Mouse (Mus musculus) heart, embryonic 14.5 days (tissue): Measurements from ENCODE around the gene Tnip1. TPM values are rescaled to one million over a fixed set of nuclear protein-coding genes. Genes with fewer than 3 reads are reported as not detected.

Source experiments
- ATAC-seq: fragments of 200-750 bp; cut with Nextera tagmentation; 2 replicates; pipeline ENCODE4 v1.8.0; 2017; ENCODE audit warnings: low read depth, moderate TSS enrichment; ENCODE audit not compliant: insufficient number of reproducible peaks, insufficient read depth, low FRiP score
- H3K27ac ChIP-seq, 2 experiments: fragments of 200-500 bp in 1 of 2; fragments of 300-500 bp in 1 of 2; sonication (generic) in 1 of 2; replicated peaks in 1 of 2; 2 replicates each; pipeline ENCODE4 v1.5.1; 2012 to 2014; ENCODE audit warnings: low read depth in 2 of 2, low read length in 2 of 2, control low read depth in 1 of 2, mild to moderate bottlenecking in 1 of 2, mixed read lengths in 1 of 2; ENCODE audit not compliant: control insufficient read depth in 1 of 2, insufficient read depth in 1 of 2
- H3K27me3 ChIP-seq: fragments of 300-500 bp; sonication (generic); 2 replicates; pipeline ENCODE4 v1.6.1; 2014; ENCODE audit warnings: mild to moderate bottlenecking, low read length, control low read depth; ENCODE audit not compliant: control insufficient read depth, insufficient read depth
- H3K36me3 ChIP-seq: fragments of 300-500 bp; sonication (generic); 2 replicates; pipeline ENCODE4 v1.6.1; 2014; ENCODE audit warnings: mild to moderate bottlenecking, control low read depth, low read length, mixed read lengths; ENCODE audit not compliant: control insufficient read depth, insufficient read depth
- H3K4me1 ChIP-seq, 2 experiments: fragments of 200-500 bp in 1 of 2; fragments of 300-500 bp in 1 of 2; sonication (generic) in 1 of 2; 2 replicates each; pipeline ENCODE4 v1.6.1; 2012 to 2014; ENCODE audit warnings: low read length in 2 of 2, control low read depth in 1 of 2, mixed read lengths in 1 of 2; ENCODE audit not compliant: control insufficient read depth in 2 of 2, insufficient read depth in 2 of 2
- H3K4me2 ChIP-seq: fragments of 300-500 bp; sonication (generic); 2 replicates; pipeline ENCODE4 v1.6.1; 2014; ENCODE audit warnings: mild to moderate bottlenecking, low read length
- H3K4me3 ChIP-seq, 2 experiments: fragments of 200-500 bp in 1 of 2; fragments of 300-500 bp in 1 of 2; sonication (generic) in 1 of 2; 2 replicates each; pipeline ENCODE4 v1.5.1; 2012 to 2014; ENCODE audit warnings: low read length in 2 of 2, mild to moderate bottlenecking in 2 of 2, control low read depth in 1 of 2, low read depth in 1 of 2, moderate library complexity in 1 of 2; ENCODE audit not compliant: control insufficient read depth in 1 of 2, insufficient read depth in 1 of 2
- H3K9ac ChIP-seq: fragments of 300-500 bp; sonication (generic); 2 replicates; pipeline ENCODE4 v1.6.1; 2014; ENCODE audit warnings: mild to moderate bottlenecking, low read length
- H3K9me3 ChIP-seq: fragments of 300-500 bp; sonication (generic); 2 replicates; pipeline ENCODE4 v1.6.1; 2016; ENCODE audit warnings: low read length, control low read depth; ENCODE audit not compliant: control insufficient read depth
- WGBS: fragments of 180-500 bp; shearing (Covaris S2); extraction: QIAGEN DNeasy Blood & Tissue Kit; methylation state at CpG from one replicate; pipeline ENCODE4 v1.1.7; 2014; 5-methylcytosine and 5-hydroxymethylcytosine counted together
- polyA plus RNA-seq: library from polyadenylated mRNA; unstranded; fragments of >200 nt; fragmentation: Nextera tagmentation; extraction: Ambion mirVana; gene quantifications from 2 replicates; pipeline ENCODE4 v1.2.1, GENCODE M21; 2014

Tnip1 gene
- polyA plus RNA-seq, 1 experiment from 2014 or later, result 19.3 TPM

DNA sequence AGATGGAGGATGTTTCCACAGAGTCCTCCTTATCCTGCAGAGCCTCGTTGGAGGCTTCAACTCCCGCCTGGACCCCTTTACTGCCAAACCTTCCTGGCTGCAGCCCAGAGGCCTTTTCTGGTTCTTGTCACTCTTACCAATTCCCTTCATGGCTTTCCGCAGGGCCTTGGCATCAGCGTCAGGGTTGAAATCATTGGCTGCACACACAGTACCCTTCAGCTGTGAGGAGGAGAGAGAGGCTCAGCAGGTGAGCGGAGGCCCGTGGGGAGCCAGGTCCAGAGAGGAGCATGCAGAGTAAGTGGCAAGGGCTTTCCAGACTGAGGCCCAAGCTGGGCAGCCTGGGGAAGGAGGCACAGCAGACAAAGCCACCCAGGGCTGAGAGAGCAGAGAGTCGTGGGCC is 33.5 kb upstream of the Tnip1 start:
- Histone ChIP-seq H3K9ac (no peak overlapping the region), H3K27me3 (no peaks in the 10 kb centered on the region), H3K4me3 (no peak overlapping the region), H3K9me3 (peaks cover 4% of the 10 kb centered on the region), H3K4me1 (peaks cover 6 to 27% of the 10 kb centered on the region in 2 experiments; a peak in 3 of 4 replicates), H3K27ac (0 out of 4 replicates have a peak overlapping the region, but pooled peaks of 1 of the 2 experiments have one; percentile 41), H3K4me2 (no peak overlapping the region), H3K36me3 (peaks cover 98% of the 10 kb centered on the region)
- whole genome bisulfite sequencing, result 58% methylated on average over 7 of the region's 7 CpGs
- ATAC-seq, result no peak

- H3K9me3 ChIP-seq, result no peaks in the 10 kb centered on the region
- H3K36me3 ChIP-seq, result peaks cover 100% of the 10 kb centered on the region
- no peaks in the 10 kb centered on the region for H3K4me1 ChIP-seq
- H3K27me3 ChIP-seq, result no peaks in the 10 kb centered on the region
- ATAC-seq, result no peak
- H3K4me2 ChIP-seq, result no peak overlapping the region
- H3K4me3 ChIP-seq, result no peak overlapping the region
- no peak overlapping the region for H3K9ac ChIP-seq
- no peak overlapping the region for H3K27ac ChIP-seq
Measured at GRCm38 (mm10) chr11:54989920-54990319, 27.2 kb upstream of the Tnip1 start.

- H3K27ac ChIP-seq, result no peak overlapping the region
- no peak overlapping the region for H3K4me2 ChIP-seq
- H3K9ac ChIP-seq, result no peak overlapping the region
- H3K9me3 ChIP-seq, result no peaks in the 10 kb centered on the region
- no peak overlapping the region for H3K4me3 ChIP-seq
- H3K27me3 ChIP-seq, result no peaks in the 10 kb centered on the region
- H3K4me1 ChIP-seq, result peaks cover 0 to 2% of the 10 kb centered on the region in 2 experiments; a peak in 2 of 4 replicates
- WGBS, result 86% methylated on average over 8 of the region's 8 CpGs
- H3K36me3 ChIP-seq, result peaks cover 97% of the 10 kb centered on the region
- no peak for ATAC-seq
Measured at GRCm38 (mm10) chr11:54988754-54989349, 26.1 kb upstream of the Tnip1 start.

GRCm38 (mm10) chr11:54987974-54988373 is 25.3 kb upstream of the Tnip1 start:
- Histone ChIP-seq H3K27ac (no peak overlapping the region), H3K4me2 (no peak overlapping the region), H3K9me3 (no peaks in the 10 kb centered on the region), H3K4me3 (no peak overlapping the region), H3K4me1 (peaks cover 0 to 5% of the 10 kb centered on the region in 2 experiments; a peak in 2 of 4 replicates), H3K27me3 (no peaks in the 10 kb centered on the region), H3K9ac (no peak overlapping the region), H3K36me3 (peaks cover 97% of the 10 kb centered on the region)
- no peak for ATAC-seq
- 95% methylated on average over 1 of the region's 1 CpGs for WGBS

- ATAC-seq, result no peak
- peaks cover 97% of the 10 kb centered on the region for H3K36me3 ChIP-seq
- no peak overlapping the region for H3K4me3 ChIP-seq
- WGBS, result 72% methylated on average over 3 of the region's 3 CpGs
- H3K27me3 ChIP-seq, result no peaks in the 10 kb centered on the region
- H3K4me1 ChIP-seq, result peaks cover 0 to 5% of the 10 kb centered on the region in 2 experiments; a peak in 2 of 4 replicates
- no peaks in the 10 kb centered on the region for H3K9me3 ChIP-seq
- H3K27ac ChIP-seq, result no peak overlapping the region
- no peak overlapping the region for H3K4me2 ChIP-seq
- H3K9ac ChIP-seq, result no peak overlapping the region
Measured at GRCm38 (mm10) chr11:54985086-54985485, 22.4 kb upstream of the Tnip1 start.

- no peak overlapping the region for H3K27ac ChIP-seq
- H3K36me3 ChIP-seq, result peaks cover 97% of the 10 kb centered on the region
- H3K4me2 ChIP-seq, result no peak overlapping the region
- no peak for ATAC-seq
- no peak overlapping the region for H3K4me3 ChIP-seq
- WGBS, result 54% methylated on average over 4 of the region's 4 CpGs
- H3K9ac ChIP-seq, result no peak overlapping the region
- no peaks in the 10 kb centered on the region for H3K27me3 ChIP-seq
- peaks cover 0 to 5% of the 10 kb centered on the region in 2 experiments; a peak in 2 of 4 replicates for H3K4me1 ChIP-seq
- H3K9me3 ChIP-seq, result no peaks in the 10 kb centered on the region
Measured at GRCm38 (mm10) chr11:54984581-54984980, 21.9 kb upstream of the Tnip1 start.

- WGBS, result 2% methylated on average over 6 of the region's 6 CpGs
- H3K4me2 ChIP-seq, result no peak overlapping the region
- no peaks in the 10 kb centered on the region for H3K9me3 ChIP-seq
- no peak overlapping the region for H3K9ac ChIP-seq
- H3K36me3 ChIP-seq, result peaks cover 97% of the 10 kb centered on the region
- ATAC-seq, result no peak
- no peak overlapping the region for H3K4me3 ChIP-seq
- H3K4me1 ChIP-seq, result peaks cover under 1 to 5% of the 10 kb centered on the region in 2 experiments; a peak in 3 of 4 replicates
- no peak overlapping the region for H3K27ac ChIP-seq
- no peaks in the 10 kb centered on the region for H3K27me3 ChIP-seq
Measured at GRCm38 (mm10) chr11:54984085-54984484, 21.4 kb upstream of the Tnip1 start.

GRCm38 (mm10) chr11:54982520-54982919 is 19.8 kb upstream of the Tnip1 start:
- no peak overlapping the region for H3K4me3 ChIP-seq
- no peak overlapping the region for H3K27ac ChIP-seq
- H3K4me2 ChIP-seq, result no peak overlapping the region
- no peaks in the 10 kb centered on the region for H3K27me3 ChIP-seq
- WGBS, result 86% methylated on average over 6 of the region's 6 CpGs
- peaks cover 97% of the 10 kb centered on the region for H3K36me3 ChIP-seq
- ATAC-seq, result no peak
- H3K9ac ChIP-seq, result no peak overlapping the region
- H3K9me3 ChIP-seq, result no peaks in the 10 kb centered on the region
- peaks cover 4 to 5% of the 10 kb centered on the region in 2 experiments; a peak in 3 of 4 replicates for H3K4me1 ChIP-seq
